Comparison of ENCODE assay signal across 8 mouse cellular contexts in the genomic region with DNA sequence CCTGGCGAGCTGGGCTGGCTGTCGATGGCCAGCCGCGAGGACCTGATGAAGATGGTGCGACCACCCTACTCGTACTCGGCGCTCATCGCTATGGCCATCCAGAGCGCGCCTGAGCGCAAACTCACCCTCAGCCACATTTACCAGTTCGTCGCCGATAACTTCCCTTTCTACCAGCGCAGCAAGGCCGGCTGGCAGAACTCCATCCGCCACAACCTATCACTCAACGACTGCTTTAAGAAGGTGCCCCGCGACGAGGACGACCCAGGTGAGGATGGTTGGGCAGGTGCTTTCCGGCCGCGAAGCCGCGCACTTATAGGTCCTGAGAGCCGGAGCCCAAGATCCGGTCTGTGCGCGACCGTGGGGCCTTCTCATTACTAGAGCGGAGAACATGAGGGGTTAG. TPM values are rescaled to one million over a fixed set of nuclear protein-coding genes. Genes with fewer than 3 reads are reported as not detected.
DNase-seq lines count a peak whose midpoint lies in the region; ATAC-seq and TF ChIP-seq lines count a peak whose summit lies in the region.

No protein-coding gene starts in this region.

- H3K4me2 ChIP-seq in forebrain, embryonic 13.5 days = peak overlapping the region; percentile 89
- H3K4me2 ChIP-seq in liver, embryonic 12.5 days = peak overlapping the region; percentile 60

- peaks cover 15% of the 10 kb centered on the region for H3K4me1 ChIP-seq in forebrain, embryonic 13.5 days
- H3K4me1 ChIP-seq in liver, embryonic 12.5 days = peaks cover 9% of the 10 kb centered on the region

- peak overlapping the region; percentile 37 for H3K9ac ChIP-seq in forebrain, embryonic 13.5 days
- H3K9ac ChIP-seq in liver, embryonic 12.5 days = no peak overlapping the region

- peaks cover 86% of the 10 kb centered on the region for H3K27me3 ChIP-seq in forebrain, embryonic 13.5 days
- H3K27me3 ChIP-seq in liver, embryonic 12.5 days (replicated peaks) = peaks cover 91% of the 10 kb centered on the region

- peak overlapping the region; percentile 50 for H3K4me3 ChIP-seq in forebrain, embryonic 13.5 days
- peak overlapping the region; percentile 41 for H3K4me3 ChIP-seq in liver, embryonic 12.5 days

- ATAC-seq in forebrain, embryonic 13.5 days = peak; percentile 37
- ATAC-seq in liver, embryonic 12.5 days = no peak

- DNase-seq in kidney, postnatal 10 days = peak; percentile 14
- DNase-seq in kidney, adult 9 months = no peak
- DNase-seq in brain, embryonic 14.5 days (ENCODE audit: low read depth) = peak; percentile 29
- DNase-seq in urinary bladder, postnatal 25 days (ENCODE audit: low spot score) = no peak
- DNase-seq in adrenal gland, postnatal 14 days = no peak
- DNase-seq in spleen, postnatal 36 days (ENCODE audit: low spot score in 2 of 2) = no peak

- H3K36me3 ChIP-seq in forebrain, embryonic 13.5 days (ENCODE audit: poor library complexity, severe bottlenecking) = no peaks in the 10 kb centered on the region
- no peaks in the 10 kb centered on the region for H3K36me3 ChIP-seq in liver, embryonic 12.5 days

- H3K27ac ChIP-seq in forebrain, embryonic 13.5 days = no peak overlapping the region
- H3K27ac ChIP-seq in liver, embryonic 12.5 days = no peak overlapping the region

- TF ChIP-seq POLR2A in brain, embryonic 14.5 days (IDR thresholded peaks at IDR 0.05; ENCODE audit: borderline replicate concordance, extremely low read depth, insufficient read depth, insufficient read length, poor library complexity, severe bottlenecking) = no peak

- no peak for TF ChIP-seq CTCF in brain, embryonic 14.5 days (IDR thresholded peaks at IDR 0.05; ENCODE audit: borderline replicate concordance, extremely low read depth, insufficient read depth, insufficient read length)

- no peaks in the 10 kb centered on the region for H3K9me3 ChIP-seq in forebrain, embryonic 13.5 days (replicated peaks)
- H3K9me3 ChIP-seq in liver, embryonic 12.5 days (replicated peaks) = no peaks in the 10 kb centered on the region

- 1% methylated on average over 33 of the region's 34 CpGs for WGBS in forebrain, embryonic 13.5 days
- WGBS in liver, embryonic 12.5 days (ENCODE audit: insufficient replicate concordance) = 1% methylated on average over 34 of the region's 34 CpGs

RNA-seq across cellular contexts. Expression of gene Foxi3, which starts 0.6 kb away (rescaled TPM):
- polyA plus RNA-seq in brain, embryonic 14.5 days (2012; rRNA removed) = 0.08 and 0.49 TPM in 2 replicates
- not detected in 2 replicates for polyA plus RNA-seq in forebrain, embryonic 13.5 days (2015; fragmentation: Nextera tagmentation; extraction: Ambion mirVana)
- polyA plus RNA-seq in liver, embryonic 12.5 days (2016; fragmentation: Nextera tagmentation; extraction: Ambion mirVana) = not detected in 2 replicates
- total RNA-seq in adrenal gland, postnatal 14 days (2021) = not detected in 2 replicates

RNA-seq across cellular contexts. Expression of gene Tex37, which starts 38.2 kb away (rescaled TPM):
- polyA plus RNA-seq in brain, embryonic 14.5 days (2012; rRNA removed) = not detected in 2 replicates
- polyA plus RNA-seq in forebrain, embryonic 13.5 days (2015; fragmentation: Nextera tagmentation; extraction: Ambion mirVana) = not detected in 2 replicates
- not detected in 2 replicates for polyA plus RNA-seq in liver, embryonic 12.5 days (2016; fragmentation: Nextera tagmentation; extraction: Ambion mirVana)
- not detected in 2 replicates for total RNA-seq in adrenal gland, postnatal 14 days (2021)

Comparison
In these comparisons a context has a peak if more than half of its experiments do, and no peak if none do; other contexts are left out.
1. DNase-seq: peak in kidney, postnatal 10 days (single experiment) and brain, embryonic 14.5 days (single experiment); none in kidney, adult 9 months (single experiment), urinary bladder, postnatal 25 days (single experiment), adrenal gland, postnatal 14 days (single experiment) and spleen, postnatal 36 days (0 of 2).